Mouse (Mus musculus): ENCODE data around the gene Zfp287.

- TF ChIP-seq CTCF (conservative IDR thresholded peaks at IDR 0.05; ENCODE audit: low read length) (no peak), NANOG (IDR thresholded peaks at IDR 0.05; ENCODE audit: borderline replicate concordance, low read length) (no peak), POU5F1 (IDR thresholded peaks at IDR 0.05; ENCODE audit: borderline replicate concordance, low read length) (no peak)
Measured at GRCm38 (mm10) chr11:62701218-62701617, 30.5 kb downstream of the Zfp287 start.

All from E14TG2a.4 (cell line).